In the genomic region with DNA sequence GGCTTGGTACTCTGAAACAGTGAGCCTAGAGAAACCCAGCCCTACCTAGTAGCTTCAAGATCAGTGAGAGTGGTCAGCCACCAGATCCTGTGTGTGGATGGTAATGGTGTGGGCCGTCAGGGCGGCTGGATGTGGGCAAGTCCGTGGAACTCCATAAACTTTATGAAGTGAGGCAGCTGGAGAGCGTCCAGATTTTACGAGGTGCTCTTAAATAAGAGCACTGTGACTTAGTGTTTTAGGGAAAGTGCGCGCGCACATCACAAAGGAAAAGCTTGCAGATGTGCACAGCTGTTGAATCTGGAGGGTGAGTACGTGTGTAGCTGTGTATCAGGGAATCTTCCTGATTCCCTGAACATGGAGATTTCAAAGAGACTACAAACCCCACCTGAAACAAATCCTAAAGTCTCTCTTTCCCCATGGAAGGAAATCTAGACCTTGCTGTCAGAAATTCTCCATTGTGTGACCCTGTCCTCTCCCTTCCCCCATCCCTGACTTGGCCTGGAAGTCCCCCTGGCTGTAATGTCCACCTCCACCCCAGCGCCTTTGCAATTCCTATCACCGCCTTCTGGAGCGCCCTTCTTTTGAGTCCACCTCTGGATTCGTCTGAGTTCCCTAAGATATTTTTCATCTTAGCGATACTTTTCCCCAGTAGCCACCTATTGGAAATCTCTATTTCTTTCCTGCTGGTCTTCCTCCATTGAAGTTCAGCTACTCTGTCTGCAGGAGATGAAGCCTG, we compare ENCODE assay signal across 13 mouse cellular contexts.
DNase-seq lines count a peak whose midpoint lies in the region; ATAC-seq and TF ChIP-seq lines count a peak whose summit lies in the region.
"Had no signal": no experiment of that assay in that cellular context is flagged by ENCODE, and none has a peak within 500 bp of the region (broad histone marks: within the 10 kb centered on the region; RNA-seq: fewer than 3 reads in every experiment).

No protein-coding gene starts in this region.

- no peak overlapping the region for H3K9ac ChIP-seq in kidney, postnatal 0 days (ENCODE audit: low read depth, low read length)
- no peak overlapping the region for H3K9ac ChIP-seq in limb, embryonic 13.5 days
- no peak overlapping the region for H3K9ac ChIP-seq in liver, postnatal 0 days (replicated peaks)
- H3K9ac ChIP-seq: embryonic facial prominence, embryonic 12.5 days; liver, embryonic 15.5 days had no signal

- no peak overlapping the region for H3K4me2 ChIP-seq in kidney, postnatal 0 days (ENCODE audit: low read length)
- peak overlapping the region; percentile 25 for H3K4me2 ChIP-seq in limb, embryonic 13.5 days (replicated peaks)
- no peak overlapping the region for H3K4me2 ChIP-seq in liver, postnatal 0 days (ENCODE audit: low read depth, low read length)
- H3K4me2 ChIP-seq: embryonic facial prominence, embryonic 12.5 days; liver, embryonic 15.5 days had no signal

- 0 out of 2 replicates have a peak overlapping the region, but pooled peaks have one; percentile 3 for H3K27ac ChIP-seq in kidney, postnatal 0 days
- peak overlapping the region; percentile 22; the same call in 1 of the 2 replicates for H3K27ac ChIP-seq in limb, embryonic 13.5 days
- no peak overlapping the region for H3K27ac ChIP-seq in liver, postnatal 0 days (ENCODE audit: low read depth)
- H3K27ac ChIP-seq: embryonic facial prominence, embryonic 12.5 days; forebrain, embryonic 10.5 days; liver, embryonic 15.5 days had no signal

- H3K4me3 ChIP-seq in kidney, postnatal 0 days (replicated peaks; ENCODE audit: low read depth, low read length), result no peak overlapping the region
- no peak overlapping the region for H3K4me3 ChIP-seq in limb, embryonic 13.5 days
- H3K4me3 ChIP-seq in liver, postnatal 0 days (ENCODE audit: low read depth, low read length), result no peak overlapping the region
- H3K4me3 ChIP-seq: embryonic facial prominence, embryonic 12.5 days; forebrain, embryonic 10.5 days; liver, embryonic 15.5 days had no signal

- peak; percentile 38 for ATAC-seq in kidney, postnatal 0 days (replicated peaks; ENCODE audit: low FRiP score, low read depth)
- peak; percentile 80 for ATAC-seq in limb, embryonic 13.5 days (ENCODE audit: low FRiP score, low read depth)
- no peak for ATAC-seq in liver, postnatal 0 days

- 34% methylated on average over 14 of the region's 14 CpGs for WGBS in kidney, postnatal 0 days
- WGBS in limb, embryonic 13.5 days, result 29% methylated on average over 14 of the region's 14 CpGs
- 81% methylated on average over 14 of the region's 14 CpGs for WGBS in liver, postnatal 0 days (ENCODE audit: insufficient replicate concordance)

- TF ChIP-seq EP300 in liver, postnatal 0 days (IDR thresholded peaks at IDR 0.05; ENCODE audit: low read depth), result no peak

- H3K4me1 ChIP-seq in kidney, postnatal 0 days (replicated peaks; ENCODE audit: insufficient read depth, low read length), result peaks cover 9% of the 10 kb centered on the region; the same call in 1 of the 2 replicates
- H3K4me1 ChIP-seq in limb, embryonic 13.5 days, result peaks cover 50% of the 10 kb centered on the region
- no peaks in the 10 kb centered on the region for H3K4me1 ChIP-seq in liver, postnatal 0 days (ENCODE audit: insufficient read depth)
- H3K4me1 ChIP-seq: liver, embryonic 15.5 days had no signal

- no peaks in the 10 kb centered on the region for H3K36me3 ChIP-seq in kidney, postnatal 0 days (ENCODE audit: insufficient read depth, low read length)
- H3K36me3 ChIP-seq in limb, embryonic 13.5 days, result no peaks in the 10 kb centered on the region
- H3K36me3 ChIP-seq in liver, postnatal 0 days (replicated peaks; ENCODE audit: insufficient read depth, low read length), result no peaks in the 10 kb centered on the region
- H3K36me3 ChIP-seq: embryonic facial prominence, embryonic 12.5 days; forebrain, embryonic 10.5 days; liver, embryonic 15.5 days had no signal

- H3K27me3 ChIP-seq in kidney, postnatal 0 days (ENCODE audit: insufficient read depth, low read length), result no peaks in the 10 kb centered on the region
- H3K27me3 ChIP-seq in limb, embryonic 13.5 days, result peaks cover 12% of the 10 kb centered on the region; the same call in 1 of the 2 replicates
- no peaks in the 10 kb centered on the region for H3K27me3 ChIP-seq in liver, postnatal 0 days (ENCODE audit: insufficient read depth, low read length)
- H3K27me3 ChIP-seq: embryonic facial prominence, embryonic 12.5 days; liver, embryonic 15.5 days had no signal

- peak; percentile 79 for DNase-seq in kidney, postnatal 0 days (ENCODE audit: low spot score)
- DNase-seq in kidney, adult 8-10 months, result no peak
- peak; percentile 56 for DNase-seq in testis, postnatal 10 days (ENCODE audit: low spot score)
- DNase-seq in testis, postnatal 14 days (ENCODE audit: low spot score), result no peak
- DNase-seq in liver, postnatal 0 days, result no peak
- DNase-seq in frontal cortex, postnatal 25 days (ENCODE audit: low spot score in 2 of 2), result no peak
- DNase-seq: cerebellum, adult 9-11 months; right cerebral cortex, postnatal 14 days; thymus, postnatal 36 days had no signal

- H3K9me3 ChIP-seq in kidney, postnatal 0 days (replicated peaks; ENCODE audit: low read length), result no peaks in the 10 kb centered on the region
- H3K9me3 ChIP-seq in limb, embryonic 13.5 days, result no peaks in the 10 kb centered on the region
- H3K9me3 ChIP-seq in liver, postnatal 0 days (ENCODE audit: low read length), result no peaks in the 10 kb centered on the region
- H3K9me3 ChIP-seq: embryonic facial prominence, embryonic 12.5 days; forebrain, embryonic 10.5 days; liver, embryonic 15.5 days had no signal

- TF ChIP-seq CTCF in kidney, postnatal 0 days (IDR thresholded peaks at IDR 0.05; ENCODE audit: low read depth), result peak; percentile 30; the same call in 1 of the 2 replicates
- no peak for TF ChIP-seq CTCF in liver, postnatal 0 days (IDR thresholded peaks at IDR 0.05; ENCODE audit: low read depth)

Comparison
In these comparisons a context has a peak if more than half of its experiments do, and no peak if none do; other contexts are left out.
1. DNase-seq: peak in kidney, postnatal 0 days (single experiment) and testis, postnatal 10 days (single experiment); none in kidney, adult 8-10 months (0 of 2), testis, postnatal 14 days (single experiment), liver, postnatal 0 days (single experiment) and frontal cortex, postnatal 25 days (0 of 2).